In genomic region chr4:74315388-74315787, GRCm38 (mm10) we compare ENCODE assay signal across 26 mouse cellular contexts.
"Had no signal": no experiment of that assay in that cellular context is flagged by ENCODE, and none has a peak within 500 bp of the region (broad histone marks: within the 10 kb centered on the region; RNA-seq: fewer than 3 reads in every experiment).

No protein-coding gene starts in this region.

- H3K27me3 ChIP-seq: embryonic facial prominence, embryonic 12.5 days; embryonic facial prominence, embryonic 13.5 days; embryonic facial prominence, embryonic 15.5 days; forebrain, embryonic 12.5 days; forebrain, embryonic 13.5 days; forebrain, embryonic 15.5 days had no signal

- H3K4me1 ChIP-seq: embryonic facial prominence, embryonic 10.5 days; embryonic facial prominence, embryonic 12.5 days; embryonic facial prominence, embryonic 13.5 days; embryonic facial prominence, embryonic 15.5 days; forebrain, embryonic 10.5 days; forebrain, embryonic 12.5 days; forebrain, embryonic 13.5 days; forebrain, embryonic 15.5 days had no signal

- DNase-seq: cerebellum, adult 9-11 months; cerebellum, postnatal 10 days; cerebellum, postnatal 14 days; cerebellum, postnatal 25 days; cerebellum, postnatal 36 days; embryo, embryonic 11 days; forebrain, postnatal 0 days; gastrocnemius, adult 2 months; gastrocnemius, postnatal 10 days; gastrocnemius, postnatal 14 days; gastrocnemius, postnatal 25 days; gastrocnemius, postnatal 36 days; heart, adult 11 months; heart, adult 18-20 months; heart, adult 2 months had no signal

- ATAC-seq: forebrain, embryonic 13.5 days; forebrain, embryonic 14.5 days; forebrain, embryonic 15.5 days; forebrain, embryonic 16.5 days; forebrain, postnatal 0 days had no signal

- H3K27ac ChIP-seq: embryonic facial prominence, embryonic 10.5 days; embryonic facial prominence, embryonic 12.5 days; embryonic facial prominence, embryonic 13.5 days; embryonic facial prominence, embryonic 15.5 days; forebrain, embryonic 10.5 days; forebrain, embryonic 12.5 days; forebrain, embryonic 13.5 days; forebrain, embryonic 15.5 days; gastrocnemius, adult 2 months; heart, adult 2 months had no signal

- H3K9me3 ChIP-seq: embryonic facial prominence, embryonic 10.5 days; embryonic facial prominence, embryonic 12.5 days; embryonic facial prominence, embryonic 13.5 days; embryonic facial prominence, embryonic 15.5 days; forebrain, embryonic 10.5 days; forebrain, embryonic 12.5 days; forebrain, embryonic 13.5 days; forebrain, embryonic 15.5 days had no signal

- H3K4me2 ChIP-seq: embryonic facial prominence, embryonic 12.5 days; embryonic facial prominence, embryonic 13.5 days; embryonic facial prominence, embryonic 15.5 days; forebrain, embryonic 12.5 days; forebrain, embryonic 13.5 days; forebrain, embryonic 15.5 days had no signal

- H3K4me3 ChIP-seq: embryonic facial prominence, embryonic 10.5 days; embryonic facial prominence, embryonic 12.5 days; embryonic facial prominence, embryonic 13.5 days; embryonic facial prominence, embryonic 15.5 days; erythroblast, embryonic 14.5 days; forebrain, embryonic 10.5 days; forebrain, embryonic 12.5 days; forebrain, embryonic 13.5 days; forebrain, embryonic 15.5 days; gastrocnemius, adult 2 months; heart, adult 2 months had no signal

- H3K9ac ChIP-seq: embryonic facial prominence, embryonic 12.5 days; embryonic facial prominence, embryonic 13.5 days; embryonic facial prominence, embryonic 15.5 days; forebrain, embryonic 12.5 days; forebrain, embryonic 13.5 days; forebrain, embryonic 15.5 days; forebrain, postnatal 0 days had no signal
